Mouse (Mus musculus) MEL (cell line): Measurements from ENCODE around the gene Spata45.

Experiments used
- BHLHE40 ChIP-seq: IDR thresholded peaks from 2 replicates; pipeline ENCODE4 v1.6.1; 2012; ENCODE audit warnings: low read depth, mild to moderate bottlenecking, inconsistent platforms, low read length, improper control_type of control experiment, borderline replicate concordance
- CTCF ChIP-seq, 3 experiments: IDR thresholded peaks in 2 of 3; conservative IDR thresholded peaks in 1 of 3; 2 replicates each; pipeline ENCODE4 v1.5.1; 2011 to 2012; ENCODE audit warnings: low read length in 3 of 3, low read depth in 2 of 3, mild to moderate bottlenecking in 2 of 3, improper control_type of control experiment in 1 of 3, inconsistent platforms in 1 of 3, mixed read lengths in 1 of 3, moderate library complexity in 1 of 3; ENCODE audit not compliant: control insufficient read depth in 1 of 3, insufficient read depth in 1 of 3, poor library complexity in 1 of 3, severe bottlenecking in 1 of 3
- E2F4 ChIP-seq: IDR thresholded peaks from 2 replicates; pipeline ENCODE4 v1.6.1; 2011; ENCODE audit warnings: low read depth, low read length, improper control_type of control experiment, borderline replicate concordance
- MAFK ChIP-seq: IDR thresholded peaks from 2 replicates; pipeline ENCODE4 v1.6.1; 2011; ENCODE audit warnings: low read depth, mild to moderate bottlenecking, low read length, improper control_type of control experiment, borderline replicate concordance
- MYC ChIP-seq: IDR thresholded peaks from 2 replicates; pipeline ENCODE4 v1.6.1; 2011; ENCODE audit warnings: low read depth, mild to moderate bottlenecking, low read length, improper control_type of control experiment, moderate library complexity
- POLR2A ChIP-seq, 2 experiments: IDR thresholded peaks; 2 replicates each; pipeline ENCODE4 v1.6.1; 2011 to 2012; ENCODE audit warnings: low read length in 2 of 2, mild to moderate bottlenecking in 2 of 2, control low read depth in 1 of 2, improper control_type of control experiment in 1 of 2, low read depth in 1 of 2, moderate library complexity in 1 of 2; ENCODE audit not compliant: control insufficient read depth in 1 of 2, insufficient read depth in 1 of 2, poor library complexity in 1 of 2
- POLR2AphosphoS2 ChIP-seq: IDR thresholded peaks from 2 replicates; pipeline ENCODE4 v1.6.1; 2011; ENCODE audit warnings: low read length, improper control_type of control experiment
- SIN3A ChIP-seq: IDR thresholded peaks from 2 replicates; pipeline ENCODE4 v1.6.1; 2012; ENCODE audit warnings: low read length, improper control_type of control experiment, inconsistent platforms
- SMC3 ChIP-seq: IDR thresholded peaks from 2 replicates; pipeline ENCODE4 v1.6.1; 2011; ENCODE audit warnings: low read depth, low read length, improper control_type of control experiment
- TAL1 ChIP-seq: IDR thresholded peaks from 2 replicates; pipeline ENCODE4 v1.6.1; 2012; ENCODE audit warnings: mild to moderate bottlenecking, inconsistent platforms, low read length, moderate library complexity, mixed read lengths
- TBP ChIP-seq: IDR thresholded peaks from 2 replicates; pipeline ENCODE4 v1.8.0; 2011; ENCODE audit warnings: low read depth, low read length, improper control_type of control experiment
- UBTF ChIP-seq: IDR thresholded peaks from 2 replicates; pipeline ENCODE4 v1.6.1; 2012; ENCODE audit warnings: low read depth, mild to moderate bottlenecking, inconsistent platforms, low read length, improper control_type of control experiment, moderate library complexity, borderline replicate concordance; ENCODE audit not compliant: insufficient read depth
- ZC3H11A ChIP-seq: IDR thresholded peaks from 2 replicates; pipeline ENCODE4 v1.6.1; 2012; ENCODE audit warnings: low read depth, mild to moderate bottlenecking, inconsistent platforms, low read length, improper control_type of control experiment
- ZKSCAN1 ChIP-seq: IDR thresholded peaks from 2 replicates; pipeline ENCODE4 v1.6.1; 2012; ENCODE audit warnings: low read depth, mild to moderate bottlenecking, inconsistent platforms, low read length, improper control_type of control experiment, moderate library complexity

- no peak for TF ChIP-seq MYC
- TF ChIP-seq SIN3A: no peak
- no peak for TF ChIP-seq ZC3H11A
- no peak for TF ChIP-seq POLR2AphosphoS2
- TF ChIP-seq BHLHE40: no peak
- TF ChIP-seq MAFK: no peak
- TF ChIP-seq ZKSCAN1: no peak
- no peak for TF ChIP-seq POLR2A (IDR thresholded peaks at IDR 0.05; ENCODE audit: control insufficient read depth in 1 of 2, insufficient read depth in 1 of 2, low read depth in 1 of 2, low read length in 2 of 2, poor library complexity in 1 of 2)
- TF ChIP-seq CTCF (IDR thresholded peaks at IDR 0.05 in 2 of 3, conservative IDR thresholded peaks at IDR 0.05 in 1 of 3; ENCODE audit: control insufficient read depth in 1 of 3, insufficient read depth in 1 of 3, low read depth in 2 of 3, low read length in 3 of 3, poor library complexity in 1 of 3, severe bottlenecking in 1 of 3): no peak
- no peak for TF ChIP-seq UBTF
- TF ChIP-seq SMC3: no peak
- no peak for TF ChIP-seq E2F4
- no peak for TF ChIP-seq TAL1
- TF ChIP-seq TBP: no peak
These were observed 50.5 kb downstream of the Spata45 start for GRCm38 (mm10) chr1:191086960-191087359.
